Mouse (Mus musculus) heart, postnatal 4 days (tissue): ENCODE data around the gene Nutf2-ps1. TPM values are rescaled to one million over a fixed set of nuclear protein-coding genes. Genes with fewer than 3 reads are reported as not detected.

Experiments used
- DNase-seq: peaks from one replicate; pipeline ENCODE4 v3.0.0; 2021
- total RNA-seq, 2 experiments: library from RNA; stranded (reverse); gene quantifications; 2 replicates each; pipeline ENCODE4 v1.2.3; 2021

Nutf2-ps1 gene
- total RNA-seq, 2 experiments from 2014 or later = 124 to 126 TPM

DNA sequence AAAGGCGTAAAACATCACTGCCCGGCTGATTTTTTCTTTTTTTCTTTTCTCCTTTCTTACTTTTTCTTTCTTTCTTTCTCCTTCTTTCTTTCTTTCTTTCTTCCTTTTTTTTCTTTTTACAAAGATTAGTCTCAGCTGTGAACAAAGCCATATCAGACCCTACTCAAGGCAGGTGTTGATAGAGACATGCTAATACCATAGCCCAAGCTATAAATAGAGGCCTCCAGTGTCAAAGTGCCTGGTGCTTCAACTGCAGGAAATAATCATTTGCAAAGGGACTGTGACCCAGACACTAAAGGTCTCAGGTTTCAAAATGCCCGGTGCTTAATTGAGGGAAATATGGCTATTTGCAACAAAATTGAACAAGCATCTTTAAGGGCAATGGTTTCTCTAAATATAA lies 20.3 kb downstream of the Nutf2-ps1 start:
- no peak for DNase-seq

DNA sequence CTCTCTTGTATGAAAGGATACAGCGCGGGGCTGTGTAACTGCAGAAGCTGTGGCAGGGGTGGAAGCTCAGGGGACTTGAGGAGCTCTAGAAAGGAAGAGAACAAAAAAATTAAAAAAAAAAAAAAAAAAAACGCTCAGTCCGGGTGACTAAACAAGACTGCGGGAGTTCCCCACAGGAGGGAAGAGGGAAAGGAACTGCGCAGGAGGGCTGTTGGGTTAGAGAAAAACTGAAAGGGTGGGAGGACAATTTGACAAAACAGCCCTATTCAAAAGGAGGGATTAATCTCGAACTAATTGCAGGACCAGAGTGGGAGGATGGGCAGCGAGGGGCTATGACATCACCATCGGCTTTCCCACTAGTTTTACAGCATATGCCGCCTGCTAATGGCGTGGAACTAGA lies 21.0 kb downstream of the Nutf2-ps1 start:
- DNase-seq = no peak

GRCm38 (mm10) chr19:53565565-53566277 lies 23.1 kb downstream of the Nutf2-ps1 start:
- no peak for DNase-seq

DNA sequence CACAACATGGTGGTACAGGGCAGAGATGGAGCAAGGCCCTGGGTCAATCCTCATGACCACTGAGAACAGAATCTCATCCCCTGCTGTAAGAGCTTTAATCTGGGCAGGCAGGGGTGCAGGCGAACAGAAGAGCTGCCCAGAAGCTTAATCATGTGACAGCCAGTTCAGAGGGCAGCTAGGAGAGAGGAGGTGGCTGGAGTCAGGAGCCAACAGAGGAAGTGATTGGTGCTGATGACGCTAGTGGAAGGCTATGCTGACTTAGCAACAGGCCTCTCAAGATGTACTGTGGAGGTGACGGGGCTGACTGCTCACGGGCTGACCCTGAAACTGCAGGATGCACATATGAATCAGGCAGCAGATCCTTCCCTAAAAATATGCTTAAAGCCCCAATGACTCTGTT lies 24.7 kb downstream of the Nutf2-ps1 start:
- no peak for DNase-seq

DNA sequence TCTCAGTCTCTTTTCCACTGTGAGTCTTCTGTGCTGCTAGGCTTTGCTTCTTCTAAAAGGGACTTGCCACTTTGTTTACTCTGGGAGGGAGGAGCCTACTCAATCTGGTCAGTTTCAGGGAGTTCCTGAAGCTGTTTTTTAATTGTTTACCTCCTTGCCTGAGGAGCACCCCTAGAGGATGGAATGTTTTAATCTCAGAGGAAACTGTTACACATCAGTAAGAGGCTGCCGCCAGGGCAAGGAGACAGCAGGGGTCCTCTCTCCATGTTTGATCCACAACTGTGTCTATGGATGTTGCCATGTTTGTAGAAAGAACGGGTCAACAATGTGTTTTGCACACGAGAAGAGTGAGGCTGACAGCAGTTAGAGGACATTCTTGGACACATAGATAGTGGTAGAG lies 28.4 kb downstream of the Nutf2-ps1 start:
- no peak for DNase-seq

GRCm38 (mm10) chr19:53557267-53557936 lies 31.5 kb downstream of the Nutf2-ps1 start:
- peak; percentile 60 for DNase-seq

- no peak for DNase-seq
These were observed 32.0 kb downstream of the Nutf2-ps1 start for GRCm38 (mm10) chr19:53556841-53557240.

GRCm38 (mm10) chr19:53554981-53555616 lies 33.8 kb downstream of the Nutf2-ps1 start:
- DNase-seq = no peak

DNA sequence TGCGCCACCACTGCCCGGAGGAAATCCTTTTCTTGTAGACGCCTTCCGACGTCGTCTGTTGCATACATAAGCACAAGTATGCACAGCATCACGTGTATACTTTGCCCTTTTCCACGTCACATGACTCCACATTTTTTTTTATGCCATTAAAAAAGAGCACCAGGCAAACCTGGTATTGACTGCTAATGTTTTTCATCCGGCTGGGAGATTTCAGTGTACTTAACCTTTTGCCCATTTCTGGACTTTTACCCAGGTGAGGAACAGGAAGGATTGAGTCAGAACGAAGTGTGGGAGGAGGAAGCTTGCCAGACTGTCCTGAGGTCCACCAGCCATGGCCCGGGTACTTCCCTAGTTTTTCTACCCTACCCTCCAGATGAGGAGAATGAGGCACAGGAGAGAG lies 34.5 kb downstream of the Nutf2-ps1 start:
- DNase-seq = no peak

GRCm38 (mm10) chr19:53552795-53553194 lies 36.1 kb downstream of the Nutf2-ps1 start:
- DNase-seq = no peak

DNA sequence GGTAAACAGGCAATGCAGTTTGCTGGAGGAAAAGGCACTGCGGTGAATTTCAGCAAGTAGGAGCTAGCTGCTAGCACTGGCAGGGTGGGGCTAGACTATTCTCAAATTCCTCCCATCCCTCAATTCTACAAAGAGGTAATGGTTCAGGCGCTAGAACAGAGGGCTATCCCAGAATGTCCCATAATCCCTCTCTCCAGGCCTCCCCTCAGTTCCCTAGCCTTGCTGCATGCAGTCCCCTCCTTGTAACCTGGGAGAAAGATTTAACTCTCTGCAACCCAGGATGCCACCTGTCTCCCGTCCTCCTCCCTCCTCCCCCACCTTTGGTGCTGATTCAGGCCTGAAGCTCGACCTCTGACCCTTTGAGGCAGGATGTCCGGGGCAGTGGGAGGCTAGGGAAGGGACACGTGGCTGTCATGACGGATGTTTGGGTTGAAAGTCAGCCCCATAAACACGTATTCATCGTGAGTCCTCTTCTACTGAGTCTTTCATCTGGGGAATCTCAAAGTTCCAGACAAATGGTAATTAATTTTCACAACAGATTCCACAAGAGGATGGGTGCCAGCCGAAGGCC lies 36.6 kb downstream of the Nutf2-ps1 start:
- DNase-seq = no peak

- no peak for DNase-seq
These were observed 37.9 kb downstream of the Nutf2-ps1 start for GRCm38 (mm10) chr19:53550972-53551371.

DNA sequence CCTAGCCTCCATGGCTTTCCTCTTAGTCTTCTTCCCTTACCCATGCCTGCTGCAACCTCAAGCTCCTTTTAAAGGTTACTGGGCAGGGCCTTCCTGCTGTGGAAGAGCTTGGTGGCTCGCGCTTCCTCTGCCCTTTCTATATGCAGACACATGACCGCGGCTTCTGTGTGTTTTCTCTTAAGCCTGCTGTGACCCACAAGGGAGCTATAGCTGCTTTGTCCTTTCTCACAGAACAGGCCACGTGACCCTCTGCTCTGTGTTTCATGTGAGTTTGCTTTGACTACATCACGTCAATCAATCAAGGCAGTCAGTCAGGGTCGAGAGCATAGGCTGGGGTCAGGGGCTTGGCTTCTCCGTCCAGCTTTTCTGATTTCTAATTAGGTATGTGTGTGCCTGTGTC lies 41.3 kb downstream of the Nutf2-ps1 start:
- DNase-seq = no peak

DNA sequence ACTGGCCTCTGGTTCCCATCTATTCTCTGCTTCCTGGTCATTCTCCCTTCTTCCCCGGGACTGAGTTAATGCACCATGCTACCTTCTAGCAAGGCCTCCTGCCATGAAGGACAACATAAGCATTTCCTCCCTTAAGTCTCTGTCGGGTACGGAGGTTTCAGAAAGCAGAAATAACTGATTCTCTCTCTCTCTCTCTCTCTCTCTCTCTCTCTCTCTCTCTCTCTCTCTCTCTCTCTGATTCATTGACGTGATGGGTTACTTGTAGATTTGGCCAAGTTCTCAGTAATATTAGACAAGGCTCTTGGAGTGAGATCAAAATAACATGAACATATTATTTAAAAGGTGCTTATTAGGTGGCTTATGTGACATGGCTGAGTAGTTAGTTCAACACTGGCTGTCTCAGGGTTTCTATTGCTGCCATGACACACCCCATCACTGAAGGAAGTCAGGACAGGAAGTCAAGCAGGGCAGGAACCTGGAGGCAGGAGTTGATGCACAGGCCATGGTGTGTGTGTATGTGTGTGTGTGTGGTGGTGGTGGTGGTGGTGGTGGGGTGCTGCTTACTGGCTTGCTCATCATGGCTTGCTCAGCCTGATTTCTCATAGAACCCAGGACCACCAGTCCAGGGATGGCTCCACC lies 43.8 kb downstream of the Nutf2-ps1 start:
- DNase-seq = no peak

GRCm38 (mm10) chr19:53543602-53544001 lies 45.3 kb downstream of the Nutf2-ps1 start:
- DNase-seq = no peak

GRCm38 (mm10) chr19:53539296-53539695 lies 49.6 kb downstream of the Nutf2-ps1 start:
- DNase-seq = no peak

DNA sequence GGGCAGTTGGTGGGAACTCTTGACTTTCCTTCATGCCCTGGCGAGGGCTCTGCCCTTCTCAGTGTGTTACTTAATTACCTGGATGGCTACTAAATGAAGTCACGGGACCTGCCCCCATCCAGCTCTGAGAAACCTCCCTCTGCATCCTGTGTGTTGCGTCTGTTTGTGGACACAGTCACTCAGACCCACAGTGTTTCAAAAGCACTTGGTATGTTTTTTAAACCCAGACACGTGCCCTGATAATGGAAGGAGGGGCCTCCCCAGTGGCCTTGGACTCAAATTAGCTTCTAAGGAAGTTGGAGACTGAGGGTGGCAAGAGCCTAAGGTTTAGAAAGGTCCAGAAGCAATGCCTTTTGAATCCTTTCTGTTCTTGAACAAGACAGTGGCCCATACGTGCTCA lies 50.1 kb downstream of the Nutf2-ps1 start:
- no peak for DNase-seq

Other genes starting within 250 kb of the Nutf2-ps1 start
- not detected for gene Gm10197, start 217.3 kb downstream of the Nutf2-ps1 start, total RNA-seq
- 10 to 100 TPM; 43.2 to 48.2 TPM for gene Smndc1, start 198.5 kb downstream of the Nutf2-ps1 start, total RNA-seq
- gene Dusp5, start 60.0 kb downstream of the Nutf2-ps1 start, total RNA-seq = 10 to 100 TPM; 18.7 to 20.7 TPM
- gene Smc3, start 11.3 kb upstream of the Nutf2-ps1 start, total RNA-seq = 10 to 100 TPM; 33.2 to 34.2 TPM
- gene Rbm20, start 88.2 kb upstream of the Nutf2-ps1 start, total RNA-seq = 100 to 1,000 TPM; 265 to 287 TPM